Mouse (Mus musculus) bone marrow, adult 2 months (tissue): ENCODE results near the gene Rcan3. TPM values are rescaled to one million over a fixed set of nuclear protein-coding genes. Genes with fewer than 3 reads are reported as not detected.

Source experiments
- H3K27ac ChIP-seq: fragments of 200-500 bp; 2 replicates; pipeline ENCODE4 v1.5.1; 2012; ENCODE audit warnings: low read depth, mild to moderate bottlenecking, control low read depth, inconsistent platforms, low read length; ENCODE audit not compliant: control insufficient read depth, poor library complexity, insufficient read depth
- H3K4me1 ChIP-seq: fragments of 200-500 bp; 2 replicates; pipeline ENCODE4 v1.6.1; 2011; ENCODE audit warnings: low read length; ENCODE audit not compliant: control insufficient read depth, insufficient read depth
- H3K4me3 ChIP-seq: fragments of 200-500 bp; replicated peaks from 2 replicates; pipeline ENCODE3; 2011; ENCODE audit warnings: mild to moderate bottlenecking, low read depth, low read length, control low read depth; ENCODE audit not compliant: control insufficient read depth
- CTCF ChIP-seq: fragments of 200-500 bp; IDR thresholded peaks from 2 replicates; pipeline ENCODE4 v1.5.1; 2011; ENCODE audit warnings: low read length, control low read depth; ENCODE audit not compliant: control insufficient read depth, insufficient read depth
- POLR2A ChIP-seq: fragments of 200-500 bp; IDR thresholded peaks from 2 replicates; pipeline ENCODE4 v1.6.1; 2011; ENCODE audit warnings: low read depth, mild to moderate bottlenecking, control low read depth, low read length, borderline replicate concordance; ENCODE audit not compliant: control insufficient read depth
- WGBS: fragments of 180-500 bp; shearing (Covaris S2); methylation state at CpG from one replicate; pipeline ENCODE4 v1.1.7; 2018; 5-methylcytosine and 5-hydroxymethylcytosine counted together
- polyA plus RNA-seq: library from polyadenylated mRNA; stranded (reverse); fragments of >200 nt; gene quantifications from 2 replicates; pipeline ENCODE4 v1.2.4, GENCODE M21; 2011; ENCODE audit warnings: low replicate concordance; ENCODE audit not compliant: missing spikeins, insufficient read depth, insufficient read length

The Rcan3 gene
- polyA plus RNA-seq, 1 experiment = 16.3 TPM

- H3K4me1 ChIP-seq = peaks cover 2% of the 10 kb centered on the region; the same call in 1 of the 2 replicates
- TF ChIP-seq POLR2A (no peak), CTCF (no peak)
- no peak overlapping the region for H3K4me3 ChIP-seq
- WGBS = 63% methylated on average over 2 of the region's 2 CpGs
- H3K27ac ChIP-seq = no peak overlapping the region
Observed at GRCm38 (mm10) chr4:135404916-135405315, 28.7 kb downstream of the Rcan3 start.

GRCm38 (mm10) chr4:135404048-135404447, 29.6 kb downstream of the Rcan3 start:
- Histone ChIP-seq H3K27ac (no peak overlapping the region), H3K4me1 (peaks cover 2% of the 10 kb centered on the region; the same call in 1 of the 2 replicates), H3K4me3 (no peak overlapping the region)
- 84% methylated on average over 10 of the region's 10 CpGs for WGBS
- TF ChIP-seq CTCF (no peak), POLR2A (no peak)

GRCm38 (mm10) chr4:135401881-135402280, 31.8 kb downstream of the Rcan3 start:
- Histone ChIP-seq H3K4me1 (peaks cover 2% of the 10 kb centered on the region; the same call in 1 of the 2 replicates), H3K4me3 (no peak overlapping the region), H3K27ac (no peak overlapping the region)
- 73% methylated on average over 7 of the region's 7 CpGs for WGBS
- TF ChIP-seq POLR2A (no peak), CTCF (no peak)

DNA sequence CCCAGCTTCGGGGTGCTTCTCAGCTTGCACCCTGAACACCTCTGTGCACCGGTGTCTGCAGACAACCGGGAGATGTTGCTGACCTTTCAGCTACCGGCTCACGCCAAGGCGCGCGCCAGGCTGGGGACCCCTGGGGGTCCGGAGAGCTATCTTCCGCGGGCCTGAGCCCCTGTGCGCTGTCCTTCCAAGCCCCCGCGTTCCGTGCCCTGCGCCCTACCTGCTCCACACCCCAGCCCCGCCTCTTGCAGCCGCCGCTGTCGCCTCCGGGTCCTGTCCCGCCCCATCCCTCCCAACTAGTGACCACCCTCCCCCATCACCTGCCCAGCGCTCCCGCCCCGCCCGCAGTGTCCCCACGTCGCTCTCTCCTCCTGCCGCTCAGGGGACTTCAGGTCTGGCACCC, 35.7 kb downstream of the Rcan3 start, which contains the start of gene Ncmap:
Gene Ncmap (minus strand): TSS at position 237 of the 400 bp plus-strand sequence.
- TF ChIP-seq CTCF = no peak
- TF ChIP-seq POLR2A = no peak

GRCm38 (mm10) chr4:135397551-135397950, 36.1 kb downstream of the Rcan3 start:
- H3K4me3 ChIP-seq = no peak overlapping the region
- WGBS = 21% methylated on average over 16 of the region's 16 CpGs
- TF ChIP-seq POLR2A (no peak), CTCF (no peak)
- no peak overlapping the region for H3K27ac ChIP-seq
- no peaks in the 10 kb centered on the region; the same call in 1 of the 2 replicates for H3K4me1 ChIP-seq

More for the DNA sequence above, 35.7 kb downstream of the Rcan3 start, which contains the start of gene Ncmap:
- Histone ChIP-seq H3K4me3 (no peak within 1 kb of the TSS), H3K27ac (no peak within 1 kb of the TSS), H3K4me1 (no peaks in the 10 kb centered on the region; the same call in 1 of the 2 replicates)
- 2% methylated on average over 29 of the region's 29 CpGs for WGBS

DNA sequence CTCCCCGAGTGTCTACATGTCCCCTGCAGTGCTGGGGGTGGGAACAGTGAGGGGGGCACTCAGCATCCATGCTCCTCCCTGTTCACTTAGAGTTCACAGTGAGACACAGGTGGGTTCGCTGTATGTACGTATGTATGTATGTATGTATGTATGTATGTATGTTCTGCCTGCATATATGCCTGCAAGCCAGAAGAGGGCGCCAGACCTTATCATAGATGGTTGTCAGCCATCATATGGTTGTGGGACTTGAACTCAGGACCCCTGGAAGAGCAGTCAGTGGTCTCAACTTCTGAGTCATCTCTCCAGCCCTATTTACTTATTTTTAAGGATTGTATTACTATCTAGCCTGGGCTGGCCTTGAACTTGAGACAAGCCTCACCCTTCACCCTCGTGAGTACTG, 37.4 kb downstream of the Rcan3 start:
- 86% methylated on average over 5 of the region's 5 CpGs for WGBS
- H3K4me1 ChIP-seq = no peaks in the 10 kb centered on the region
- TF ChIP-seq POLR2A = no peak
- TF ChIP-seq CTCF = no peak

GRCm38 (mm10) chr4:135395375-135395774, 38.3 kb downstream of the Rcan3 start:
- WGBS = 88% methylated on average over 4 of the region's 4 CpGs
- TF ChIP-seq CTCF (no peak), POLR2A (no peak)
- Histone ChIP-seq H3K4me1 (no peaks in the 10 kb centered on the region), H3K27ac (no peak overlapping the region), H3K4me3 (no peak overlapping the region)

More for the DNA sequence above, 37.4 kb downstream of the Rcan3 start:
- Histone ChIP-seq H3K4me3 (no peak overlapping the region), H3K27ac (no peak overlapping the region)

DNA sequence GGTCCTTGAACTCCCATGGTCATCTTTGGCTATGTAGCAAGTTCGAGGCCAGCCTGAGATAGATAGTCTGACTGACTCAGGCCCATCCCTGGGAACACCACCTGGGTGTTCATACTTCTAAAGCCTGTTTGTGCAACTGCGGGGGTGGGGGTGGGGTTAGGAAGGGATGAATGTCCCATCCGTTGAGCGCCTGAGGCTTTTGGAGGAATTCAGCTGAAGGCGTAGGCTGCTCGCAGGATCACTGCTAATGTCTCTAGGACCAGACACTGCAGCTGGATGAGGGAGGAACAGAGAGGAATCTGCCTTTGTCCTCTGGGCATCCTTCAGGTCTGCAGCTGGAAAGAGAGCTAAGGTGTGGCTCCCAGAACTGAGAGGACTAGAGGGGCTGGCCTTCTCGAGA, 39.0 kb downstream of the Rcan3 start:
- Histone ChIP-seq H3K4me3 (no peak overlapping the region), H3K27ac (no peak overlapping the region), H3K4me1 (no peaks in the 10 kb centered on the region)
- TF ChIP-seq CTCF = no peak
- no peak for TF ChIP-seq POLR2A
- WGBS = 78% methylated on average over 7 of the region's 7 CpGs

GRCm38 (mm10) chr4:135393381-135393780, 40.3 kb downstream of the Rcan3 start:
- no peak overlapping the region for H3K4me3 ChIP-seq
- TF ChIP-seq CTCF (no peak), POLR2A (no peak)
- no peak overlapping the region for H3K27ac ChIP-seq
- no peaks in the 10 kb centered on the region for H3K4me1 ChIP-seq
- 67% methylated on average over 6 of the region's 6 CpGs for WGBS
